Mouse (Mus musculus): ENCODE data around the gene Mptx1. TPM values are rescaled to one million over a fixed set of nuclear protein-coding genes. Genes with fewer than 3 reads are reported as not detected.
"Not testable (repeated sequence)": the region's sequence is repeated elsewhere in the genome, so short reads cannot be mapped to it uniquely, and the experiment has no call there.

The Mptx1 gene
- total RNA-seq (2021) = not detected
- long read RNA-seq, experiment 1 = 0 reads
- long read RNA-seq, experiment 2 = 0 reads

GRCm38 (mm10) chr1:174330218-174330617, at the start of gene Mptx1:
TSS of gene Mptx1 (plus strand) at chr1:174330518.
- DNase-seq (ENCODE audit: low spot score in 2 of 2) = no peak

GRCm38 (mm10) chr1:174303162-174303561, 27.2 kb upstream of the Mptx1 start:
- DNase-seq (ENCODE audit: low spot score in 2 of 2) = no peak

GRCm38 (mm10) chr1:174317308-174317707, 13.0 kb upstream of the Mptx1 start:
- DNase-seq (ENCODE audit: low spot score in 2 of 2) = no peak

DNA sequence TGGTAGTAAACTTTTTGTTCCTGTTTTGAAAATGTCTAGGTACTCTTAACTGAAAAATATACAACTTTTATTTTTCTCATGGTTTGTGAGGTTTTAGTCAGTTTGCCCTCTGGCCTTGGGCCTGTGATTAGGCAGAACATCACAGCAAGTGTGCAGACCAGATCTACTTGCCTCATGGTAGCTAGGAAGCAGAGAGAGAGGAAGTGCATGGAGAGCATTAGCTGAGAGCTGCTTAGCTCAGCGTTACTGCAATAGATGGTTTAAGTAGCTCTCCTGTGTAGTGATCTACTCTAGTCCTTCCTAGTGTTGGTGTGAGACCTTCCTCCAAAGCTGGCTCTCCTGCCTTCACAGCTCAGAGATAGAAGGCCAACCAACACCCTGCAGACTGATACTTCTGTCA, 23.3 kb downstream of the Mptx1 start:
- not testable (repeated sequence) for DNase-seq (ENCODE audit: low spot score in 2 of 2)

DNA sequence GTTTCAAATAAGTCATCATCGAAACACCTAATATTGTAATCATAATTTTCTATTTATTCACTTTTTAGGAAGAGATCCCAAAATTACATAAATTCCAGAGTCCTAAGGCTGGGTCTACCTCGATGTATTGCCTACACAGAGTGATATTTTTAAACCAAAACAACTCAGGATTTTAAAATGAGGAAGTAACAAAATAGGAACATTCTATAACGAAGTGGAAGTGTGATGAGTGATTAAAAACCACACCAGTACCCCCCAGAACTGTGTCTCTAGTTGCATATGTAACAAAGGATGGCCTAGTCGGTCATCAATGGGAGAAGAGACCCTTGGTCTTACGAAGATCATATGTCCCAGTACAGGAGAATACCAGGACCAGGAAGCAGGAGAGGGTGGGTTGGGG, 24.3 kb downstream of the Mptx1 start:
- no peak for DNase-seq (ENCODE audit: low spot score in 2 of 2)

DNA sequence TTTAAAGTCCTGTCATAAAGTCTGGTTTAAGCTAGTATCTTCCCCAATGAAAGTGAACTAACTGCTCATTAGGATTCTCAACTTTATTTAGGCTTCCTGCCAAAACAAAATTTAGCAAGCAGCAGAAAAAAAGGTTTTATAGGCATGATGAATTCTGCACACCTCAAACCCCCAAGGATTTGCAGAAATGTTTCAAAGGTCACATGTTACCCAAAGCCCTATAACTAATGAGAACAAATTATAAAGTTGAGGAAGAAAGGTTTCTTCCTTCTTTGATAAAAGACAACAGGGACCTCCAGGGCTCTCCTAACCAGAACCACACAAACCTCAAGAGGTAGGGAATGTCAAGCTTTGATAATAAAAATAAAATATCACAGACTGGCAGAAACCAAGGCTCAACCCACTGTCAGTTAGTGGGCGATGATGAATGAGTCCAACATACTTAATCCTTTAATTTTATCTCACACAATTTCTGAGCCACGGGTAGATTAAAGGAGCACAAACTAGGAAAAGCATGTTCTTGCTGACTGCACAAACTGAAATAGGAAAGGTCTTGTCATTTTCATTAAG, 34.6 kb downstream of the Mptx1 start, which contains the start of gene Olfr417:
Gene Olfr417, plus strand, starts transcription at position 241 of the 570 bp plus-strand sequence.
- DNase-seq (ENCODE audit: low spot score in 2 of 2) = no peak

DNA sequence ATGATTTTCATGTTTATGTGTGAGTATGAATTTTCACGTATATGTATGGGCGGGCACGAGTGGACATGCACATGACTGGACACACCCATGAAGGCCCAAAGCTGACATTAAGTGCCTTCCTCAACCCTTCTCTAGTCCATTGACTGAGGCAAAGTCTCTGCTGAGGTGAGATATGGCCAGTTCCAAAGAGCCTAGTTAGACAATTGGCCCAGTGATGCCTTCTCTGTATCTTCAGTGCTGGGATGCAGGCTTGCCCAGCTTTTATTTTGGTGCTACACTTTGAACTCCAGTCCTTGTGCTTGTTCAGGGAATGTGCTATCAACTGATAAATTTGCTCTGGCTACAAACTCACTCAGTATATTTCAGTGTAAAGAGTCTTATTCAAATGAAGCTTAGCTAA, 43.5 kb downstream of the Mptx1 start:
- no peak for DNase-seq (ENCODE audit: low spot score in 2 of 2)

Other genes starting within 250 kb of the Mptx1 start
- not detected for gene Olfr429, start 246.2 kb upstream of the Mptx1 start, total RNA-seq (2021)
- gene Olfr427, start 233.6 kb upstream of the Mptx1 start, total RNA-seq (2021) = not detected
- gene Olfr231, start 209.4 kb upstream of the Mptx1 start, total RNA-seq (2021) = not detected
- not detected for gene Olfr424, start 199.0 kb upstream of the Mptx1 start, total RNA-seq (2021)
- not detected for gene Olfr420, start 174.9 kb upstream of the Mptx1 start, total RNA-seq (2021)
- gene Spta1, start 157.7 kb upstream of the Mptx1 start, total RNA-seq (2021) = under 1 TPM; 0.23 to 0.67 TPM
- not detected for gene Olfr419, start 78.5 kb upstream of the Mptx1 start, total RNA-seq (2021)
- not detected for gene Olfr417, start 34.6 kb downstream of the Mptx1 start, total RNA-seq (2021)
- not detected for gene Olfr248, start 60.5 kb downstream of the Mptx1 start, total RNA-seq (2021)
- not detected for gene Olfr414, start 93.5 kb downstream of the Mptx1 start, total RNA-seq (2021)
- gene Olfr220, start 111.6 kb downstream of the Mptx1 start, total RNA-seq (2021) = not detected
- gene Fmn2, start 171.3 kb downstream of the Mptx1 start, total RNA-seq (2021) = 1 to 10 TPM; 5.0 to 5.9 TPM